Mouse (Mus musculus): ENCODE data around the gene Gm6205.
"Not testable (repeated sequence)": the region's sequence is repeated elsewhere in the genome, so short reads cannot be mapped to it uniquely, and the experiment has no call there.

Gm6205 gene

GRCm38 (mm10) chr5:94648082-94648481 is at the start of gene Gm6205:
Gm6205 (plus strand) TSS chr5:94648382.
- DNase-seq (ENCODE audit: low read depth, low spot score), result not testable (repeated sequence)

- DNase-seq (ENCODE audit: low read depth, low spot score), result not testable (repeated sequence)
These were observed 31.9 kb upstream of the Gm6205 start, which contains the start of gene Gm3147 for GRCm38 (mm10) chr5:94616242-94616641. Gm3147 (minus strand) TSS chr5:94616342.

- DNase-seq (ENCODE audit: low read depth, low spot score), result not testable (repeated sequence)
These were observed 24.5 kb upstream of the Gm6205 start, which contains the start of gene Gm6509 for GRCm38 (mm10) chr5:94623679-94624078. Gm6509 (plus strand) TSS chr5:94623979.
